Mouse (Mus musculus): ENCODE data around the gene Ap1g1.

DNA sequence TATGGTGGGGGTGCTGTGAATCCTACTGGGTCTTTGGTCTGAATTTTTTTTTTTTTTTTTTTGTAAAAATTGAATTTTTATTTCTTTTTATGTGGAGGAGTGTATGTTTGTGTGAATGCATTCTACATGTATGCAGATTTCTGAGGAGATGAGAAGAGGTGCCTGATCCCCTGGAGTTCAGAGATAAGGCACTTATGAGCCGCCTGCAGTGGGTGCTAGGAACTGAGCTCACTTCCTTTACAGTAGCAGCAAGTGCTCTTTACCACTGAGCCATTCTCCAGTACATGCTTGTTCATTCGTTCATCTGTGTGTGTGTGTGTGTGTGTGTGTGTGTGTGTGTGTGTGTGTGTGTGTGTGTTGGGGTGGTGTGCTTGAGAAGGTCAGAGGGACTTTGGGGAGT is 12.6 kb downstream of the Ap1g1 start:
- TF ChIP-seq GATA1 (IDR thresholded peaks at IDR 0.05; ENCODE audit: low read length) (no peak), TAL1 (IDR thresholded peaks at IDR 0.05; ENCODE audit: low read length) (no peak)

Data from erythroblast, embryonic 14.5 days (primary cell).